Mouse (Mus musculus) kidney, postnatal 10 days (tissue): ENCODE data around the gene Syne4.

Experiments used
- DNase-seq: peaks from one replicate; pipeline ENCODE4 v3.0.0; 2021; ENCODE audit warnings: mixed read lengths

Syne4 gene

DNA sequence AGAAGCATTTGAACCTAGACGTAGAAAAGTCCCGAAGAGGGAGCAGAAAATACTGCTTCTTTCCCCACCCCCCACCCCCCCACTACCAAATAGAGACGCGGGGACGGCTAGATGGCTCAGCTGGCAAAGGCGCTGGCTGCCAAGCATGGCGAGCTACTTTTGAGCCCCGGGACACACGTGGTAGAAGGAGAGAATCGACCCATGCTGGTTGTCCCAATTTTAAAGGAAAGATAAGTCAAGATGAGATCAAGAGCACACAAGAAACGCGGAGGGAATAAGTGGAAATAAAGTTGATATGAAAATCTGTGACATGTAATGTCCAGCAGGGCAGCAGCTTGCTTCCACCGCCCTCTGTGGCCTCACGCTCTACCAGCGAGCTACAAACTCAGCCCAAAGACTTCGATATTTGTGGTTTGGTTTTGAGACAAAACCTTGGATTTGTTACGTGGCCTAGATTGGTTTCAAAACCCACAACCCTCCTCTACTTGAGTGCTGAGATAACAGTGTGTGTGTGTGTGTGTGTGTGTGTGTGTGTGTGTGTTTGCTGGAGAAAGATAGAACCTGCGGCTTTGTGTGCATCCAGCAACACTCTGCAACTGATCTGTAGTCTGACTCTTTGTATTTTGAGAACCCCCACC, 18.1 kb downstream of the Syne4 start:
- DNase-seq = no peak

GRCm38 (mm10) chr7:30333436-30333835, 18.8 kb downstream of the Syne4 start:
- peak; percentile 90 for DNase-seq

DNA sequence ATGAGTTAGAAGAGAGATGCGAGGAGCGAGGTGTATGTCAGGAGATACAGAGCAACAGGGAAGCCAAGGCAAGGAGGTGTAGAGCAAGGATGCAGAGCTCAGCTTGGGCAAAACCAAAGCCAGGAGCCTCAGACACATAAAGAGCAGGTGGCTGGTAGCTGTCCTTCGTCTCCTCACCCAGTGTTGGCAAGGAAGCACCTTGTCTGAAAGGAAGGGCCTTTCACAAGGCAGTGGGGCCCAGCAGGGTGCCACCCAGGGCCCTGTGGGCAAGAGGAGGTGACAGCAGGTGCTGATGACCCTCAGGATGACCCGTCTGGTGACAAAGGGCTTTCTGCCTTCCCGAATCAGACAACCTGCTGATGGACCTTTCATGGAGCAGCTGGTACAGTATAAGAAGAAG, 20.0 kb downstream of the Syne4 start:
- no peak for DNase-seq

DNA sequence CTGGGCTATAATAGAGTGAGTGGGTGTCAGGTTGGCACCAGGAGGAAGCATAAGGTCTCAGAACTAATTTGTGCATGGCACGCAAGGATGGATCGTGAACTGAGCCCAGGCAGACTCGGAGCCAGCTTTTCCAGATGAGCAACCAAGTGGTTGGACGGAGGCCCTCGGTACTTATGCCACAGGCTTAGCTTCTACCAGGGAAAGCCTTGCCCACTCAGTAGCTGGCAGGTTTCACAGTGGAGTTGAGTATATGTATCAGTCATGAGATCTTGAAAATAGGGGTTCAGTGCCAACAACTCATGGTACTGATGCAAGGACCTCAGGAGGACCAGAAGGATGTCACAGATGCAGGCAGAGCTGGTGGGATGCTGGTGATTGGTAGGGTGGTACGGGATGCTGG, 21.1 kb downstream of the Syne4 start:
- DNase-seq = no peak

DNA sequence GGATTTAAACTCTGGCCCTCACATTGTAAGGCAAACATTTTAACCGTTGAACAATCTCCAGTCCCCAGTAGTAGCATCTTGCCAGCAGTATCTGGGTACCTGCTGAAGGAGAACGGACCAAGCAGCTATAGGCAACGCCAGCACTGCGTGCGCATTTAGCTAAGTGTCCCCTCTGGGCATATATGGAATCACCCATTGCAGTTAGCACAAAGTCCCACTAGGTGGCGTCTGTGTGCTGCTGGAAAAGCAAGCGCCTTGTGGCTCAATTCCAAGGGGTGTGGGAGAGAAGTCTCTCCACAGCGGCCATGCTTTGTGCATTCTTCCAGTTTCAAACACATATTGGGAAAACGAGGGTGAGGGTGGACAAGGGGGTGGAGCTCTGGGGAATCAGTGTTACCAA, 21.8 kb downstream of the Syne4 start:
- peak; percentile 94 for DNase-seq

DNA sequence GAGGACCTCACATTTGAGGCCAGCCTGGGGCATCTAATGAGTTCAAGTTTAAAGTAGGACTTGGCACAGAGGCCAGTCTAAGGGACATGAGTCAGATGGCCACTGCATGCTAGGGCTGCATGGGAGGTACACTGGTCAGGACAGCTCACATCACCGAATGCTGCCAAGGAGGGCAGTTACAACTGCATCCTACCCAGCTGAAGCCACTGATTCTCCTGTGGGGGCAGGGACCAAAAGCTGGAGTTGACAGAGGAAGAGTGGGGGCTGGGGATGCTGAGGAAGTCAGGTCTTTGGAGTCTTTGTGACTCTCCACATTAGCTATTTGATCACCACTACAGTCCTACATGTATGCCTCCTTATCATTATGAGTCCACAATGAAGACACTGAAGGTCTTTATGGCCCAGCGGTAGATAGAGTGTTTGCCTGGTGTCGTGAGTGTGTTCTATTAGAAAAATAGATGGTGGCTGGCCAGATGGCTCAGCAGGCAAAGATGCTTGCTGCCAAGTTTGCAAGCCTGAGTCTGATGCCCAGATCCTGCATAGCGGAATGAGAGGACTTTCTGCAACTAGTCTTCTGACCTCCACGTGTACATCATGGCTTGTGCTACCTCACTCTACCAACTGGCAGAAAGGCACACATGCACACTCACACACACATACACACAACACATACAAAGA, 25.0 kb downstream of the Syne4 start:
- DNase-seq = no peak

GRCm38 (mm10) chr7:30346635-30347379, 32.2 kb downstream of the Syne4 start:
- DNase-seq = peak; percentile 89

GRCm38 (mm10) chr7:30347828-30348227, 33.2 kb downstream of the Syne4 start:
- DNase-seq = peak; percentile 80

GRCm38 (mm10) chr7:30353279-30353822, 38.7 kb downstream of the Syne4 start:
- peak; percentile 82 for DNase-seq

GRCm38 (mm10) chr7:30354059-30354458, 39.5 kb downstream of the Syne4 start:
- no peak for DNase-seq

GRCm38 (mm10) chr7:30358378-30359186, 44.0 kb downstream of the Syne4 start:
- no peak for DNase-seq

DNA sequence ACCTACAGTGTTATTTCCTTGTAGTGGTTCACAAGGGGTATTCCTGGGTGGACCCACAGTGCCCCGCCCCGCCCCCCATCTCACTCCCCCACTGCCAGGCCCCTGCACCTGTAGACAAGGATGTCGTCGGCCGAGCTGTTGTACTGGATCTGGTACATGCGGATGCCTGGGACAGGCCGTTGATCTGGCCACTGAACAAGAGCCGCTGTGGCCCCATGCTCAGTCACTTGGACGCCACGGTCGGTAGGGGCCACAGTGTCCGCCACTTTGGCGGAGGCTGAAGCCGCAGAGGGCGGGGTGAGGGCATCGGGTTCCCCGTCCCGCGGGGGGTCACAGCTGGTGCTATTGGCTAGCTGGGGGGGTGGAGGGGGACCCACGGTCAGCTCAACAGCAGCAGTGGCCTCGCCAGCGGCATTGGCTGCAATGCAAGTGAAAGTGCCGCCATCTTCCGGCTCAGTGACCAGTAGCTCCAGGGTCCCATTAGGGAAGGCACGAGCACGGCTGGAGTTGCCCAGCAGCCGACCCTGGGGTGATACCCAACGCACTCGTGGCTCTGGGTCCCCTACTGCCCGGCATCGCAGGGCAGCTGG, 44.8 kb downstream of the Syne4 start:
- peak; percentile 50 for DNase-seq

DNA sequence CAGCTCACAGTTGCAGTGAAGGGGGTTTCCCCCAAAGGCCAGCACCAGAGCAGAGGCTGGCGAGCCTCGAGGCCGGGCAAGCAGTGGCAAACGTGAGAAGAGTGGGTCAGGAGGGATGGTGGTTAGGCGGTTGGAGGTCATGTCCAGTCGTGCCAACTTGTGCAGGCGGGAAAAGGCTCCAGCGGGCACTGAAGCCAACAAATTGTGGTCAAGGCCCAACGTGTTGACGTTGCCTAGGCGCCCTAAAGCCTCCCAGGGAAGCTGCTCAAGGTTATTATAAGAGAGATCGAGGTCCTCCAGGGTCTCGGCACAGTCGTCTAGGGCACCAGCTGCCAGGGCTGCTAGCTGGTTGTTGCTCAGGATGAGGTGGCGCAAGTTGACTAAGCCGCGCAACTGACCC, 45.4 kb downstream of the Syne4 start:
- no peak for DNase-seq

DNA sequence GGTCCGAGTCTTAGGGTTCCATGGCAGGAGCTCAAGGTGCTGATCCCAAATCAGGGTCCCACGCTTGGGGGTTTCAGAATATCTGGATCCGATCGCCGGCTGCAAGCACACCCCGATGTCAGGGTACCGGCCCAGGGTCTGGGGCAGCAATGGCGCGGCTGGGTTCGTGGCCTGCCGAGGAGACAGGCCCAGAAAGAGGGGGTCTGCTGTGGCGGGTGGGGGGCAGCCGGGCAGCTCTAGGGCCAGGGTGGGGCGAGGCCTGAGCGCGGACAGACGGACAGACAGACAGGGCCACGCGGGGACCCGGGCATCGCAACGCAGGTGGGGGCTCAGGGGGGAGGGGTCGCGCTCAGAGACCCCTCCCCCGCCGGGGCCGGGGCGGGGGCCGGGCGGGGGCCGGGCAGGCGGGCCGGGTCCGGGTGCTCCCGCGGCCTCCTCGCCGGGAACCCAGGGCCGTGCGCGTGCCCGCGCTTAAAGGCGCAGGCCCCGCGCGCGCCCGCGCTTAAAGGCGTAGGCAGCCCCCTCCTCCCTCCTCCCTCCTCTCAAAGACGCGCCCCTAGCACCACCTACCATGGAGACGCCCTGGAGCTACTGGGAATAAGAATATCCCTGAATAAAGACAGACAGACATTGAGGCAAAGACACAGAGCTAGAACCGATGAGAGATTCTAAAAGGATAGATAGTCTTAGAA, 48.2 kb downstream of the Syne4 start, which contains the start of gene Lrfn3:
Gene Lrfn3 (minus strand): TSS at position 121 of the 692 bp plus-strand sequence.
- DNase-seq = peak; percentile 82

- no peak for DNase-seq
Observed at GRCm38 (mm10) chr7:30363344-30363738, 48.7 kb downstream of the Syne4 start.

DNA sequence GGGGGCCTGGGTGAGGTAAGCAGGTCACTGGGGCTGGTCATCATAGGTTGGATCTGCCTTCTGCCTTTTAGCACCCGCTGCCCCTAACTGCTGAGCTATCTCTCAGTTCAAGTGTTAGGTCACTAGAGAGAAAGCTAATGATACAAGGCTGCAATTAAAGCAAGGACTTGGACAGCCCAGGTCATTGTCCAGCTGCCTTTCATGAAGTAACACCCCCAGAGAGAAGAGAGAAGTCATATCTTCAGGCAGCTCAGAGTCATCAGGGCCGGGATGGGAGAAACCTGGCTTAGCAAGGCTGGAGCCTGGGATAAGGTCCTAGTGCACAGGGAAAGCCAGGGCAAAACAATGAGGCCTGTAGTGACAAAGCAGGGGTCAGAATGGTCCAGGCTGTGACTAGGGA, 52.9 kb downstream of the Syne4 start:
- DNase-seq = no peak
